Mouse (Mus musculus) urinary bladder, adult 2 months (tissue): ENCODE data around the gene Smok3c. TPM values are rescaled to one million over a fixed set of nuclear protein-coding genes. Genes with fewer than 3 reads are reported as not detected.
A peak's percentile ranks its signal among the peaks of the same experiment; 100 is the strongest.
"Not testable (repeated sequence)": the region's sequence is repeated elsewhere in the genome, so short reads cannot be mapped to it uniquely, and the experiment has no call there.

ENCODE experiments used
- DNase-seq: peaks from one replicate; pipeline ENCODE4 v3.0.0; 2022; ENCODE audit warnings: low spot score
- polyA plus RNA-seq: library from polyadenylated mRNA; depleted of rRNA; stranded (reverse); fragments of >200 nt; gene quantifications from 2 replicates; pipeline ENCODE4 v1.2.3, GENCODE M21; 2012; rRNA removed

Gene Smok3c
- not detected in 2 replicates for polyA plus RNA-seq

GRCm38 (mm10) chr5:138052894-138053293 lies at the start of gene Smok3c:
Gene Smok3c (plus strand): TSS chr5:138053194.
- DNase-seq: not testable (repeated sequence)

- DNase-seq: no peak
Measured at GRCm38 (mm10) chr5:138009437-138009836, 43.6 kb upstream of the Smok3c start.

GRCm38 (mm10) chr5:138012382-138012781 lies 40.6 kb upstream of the Smok3c start:
- DNase-seq: no peak

GRCm38 (mm10) chr5:138016530-138016929 lies 36.5 kb upstream of the Smok3c start:
- no peak for DNase-seq

- DNase-seq: no peak
Measured at GRCm38 (mm10) chr5:138016997-138017396, 36.0 kb upstream of the Smok3c start.

- not testable (repeated sequence) for DNase-seq
Measured at GRCm38 (mm10) chr5:138019577-138019976, 33.4 kb upstream of the Smok3c start.

- DNase-seq: not testable (repeated sequence)
Measured at GRCm38 (mm10) chr5:138020961-138021479, 32.0 kb upstream of the Smok3c start, which contains the start of the genes Smok3a and Smok3b. Gene Smok3a (plus strand): TSS chr5:138021261. Gene Smok3b (plus strand): TSS chr5:138021429.

GRCm38 (mm10) chr5:138073803-138074202 lies 20.8 kb downstream of the Smok3c start:
- no peak for DNase-seq

GRCm38 (mm10) chr5:138075684-138076083 lies 22.7 kb downstream of the Smok3c start:
- DNase-seq: no peak

- no peak for DNase-seq
Measured at GRCm38 (mm10) chr5:138076148-138076547, 23.2 kb downstream of the Smok3c start.

GRCm38 (mm10) chr5:138080456-138080855 lies 27.5 kb downstream of the Smok3c start:
- DNase-seq: no peak

- no peak for DNase-seq
Measured at GRCm38 (mm10) chr5:138081446-138081845, 28.5 kb downstream of the Smok3c start.

- DNase-seq: no peak
Measured at GRCm38 (mm10) chr5:138083318-138083900, 30.4 kb downstream of the Smok3c start.

GRCm38 (mm10) chr5:138083936-138084335 lies 30.9 kb downstream of the Smok3c start:
- no peak for DNase-seq

- no peak for DNase-seq
Measured at GRCm38 (mm10) chr5:138084507-138084906, 31.5 kb downstream of the Smok3c start.

- peak; percentile 53 for DNase-seq
Measured at GRCm38 (mm10) chr5:138084996-138085395, 32.0 kb downstream of the Smok3c start, which contains the start of gene Zkscan1. Gene Zkscan1 (plus strand): TSS chr5:138085084.

- no peak for DNase-seq
Measured at GRCm38 (mm10) chr5:138085421-138085911, 32.5 kb downstream of the Smok3c start.

GRCm38 (mm10) chr5:138086842-138087241 lies 33.8 kb downstream of the Smok3c start:
- DNase-seq: no peak

GRCm38 (mm10) chr5:138088366-138088765 lies 35.4 kb downstream of the Smok3c start:
- no peak for DNase-seq

- no peak for DNase-seq
Measured at GRCm38 (mm10) chr5:138089108-138089551, 36.1 kb downstream of the Smok3c start.

- DNase-seq: no peak
Measured at GRCm38 (mm10) chr5:138090271-138090670, 37.3 kb downstream of the Smok3c start.

- no peak for DNase-seq
Measured at GRCm38 (mm10) chr5:138090737-138091136, 37.7 kb downstream of the Smok3c start.

GRCm38 (mm10) chr5:138092771-138093170 lies 39.8 kb downstream of the Smok3c start:
- no peak for DNase-seq
